ENCODE assay signal across 13 mouse cellular contexts in genomic region chr1:36133041-36133440, GRCm38 (mm10).
DNase-seq lines count a peak whose midpoint lies in the region; ATAC-seq and TF ChIP-seq lines count a peak whose summit lies in the region.
"Had no signal": no experiment of that assay in that cellular context is flagged by ENCODE, and none has a peak within 500 bp of the region (broad histone marks: within the 10 kb centered on the region; RNA-seq: fewer than 3 reads in every experiment).

No protein-coding gene starts in this region.

- ATAC-seq in heart, embryonic 15.5 days (replicated peaks; ENCODE audit: insufficient number of reproducible peaks, insufficient read depth, low FRiP score, low read depth), result no peak
- no peak for ATAC-seq in liver, embryonic 14.5 days (ENCODE audit: insufficient read depth)
- no peak for ATAC-seq in intestine, embryonic 16.5 days
- ATAC-seq: hindbrain, postnatal 0 days had no signal

- H3K27ac ChIP-seq in heart, embryonic 15.5 days, result peak overlapping the region; percentile 35; the same call in 1 of the 2 replicates
- H3K27ac ChIP-seq in liver, embryonic 14.5 days, result peak overlapping the region; percentile 18; the same call in 1 of the 2 replicates
- no peak overlapping the region for H3K27ac ChIP-seq in thymus, adult 2 months (ENCODE audit: control insufficient read depth, insufficient read depth, low read length)
- H3K27ac ChIP-seq in hindbrain, embryonic 10.5 days, result no peak overlapping the region
- H3K27ac ChIP-seq in intestine, embryonic 16.5 days (ENCODE audit: low read length), result no peak overlapping the region
- H3K27ac ChIP-seq: hindbrain, postnatal 0 days; lung, embryonic 15.5 days had no signal

- H3K4me1 ChIP-seq in heart, embryonic 15.5 days (replicated peaks), result peaks cover 37% of the 10 kb centered on the region
- H3K4me1 ChIP-seq in liver, embryonic 14.5 days (replicated peaks; ENCODE audit: control insufficient read depth in 2 of 2, insufficient read depth in 2 of 2, low read length in 1 of 2), result peaks cover 35 to 44% of the 10 kb centered on the region in 2 experiments
- H3K4me1 ChIP-seq in thymus, adult 2 months (replicated peaks; ENCODE audit: control insufficient read depth, insufficient read depth, low read length), result peaks cover 40% of the 10 kb centered on the region
- H3K4me1 ChIP-seq in hindbrain, embryonic 10.5 days (replicated peaks), result peaks cover 8% of the 10 kb centered on the region; the same call in 1 of the 2 replicates
- H3K4me1 ChIP-seq in intestine, embryonic 16.5 days (ENCODE audit: control insufficient read depth, insufficient read depth, low read length), result no peaks in the 10 kb centered on the region; the same call in none of the 2 replicates

- H3K4me3 ChIP-seq in heart, embryonic 15.5 days, result no peak overlapping the region
- no peak overlapping the region for H3K4me3 ChIP-seq in liver, embryonic 14.5 days (ENCODE audit: insufficient read depth in 1 of 2, low read depth in 2 of 2, low read length in 2 of 2)
- H3K4me3 ChIP-seq in thymus, adult 2 months (ENCODE audit: control insufficient read depth, insufficient read depth, low read length), result no peak overlapping the region
- no peak overlapping the region for H3K4me3 ChIP-seq in hindbrain, embryonic 10.5 days
- no peak overlapping the region for H3K4me3 ChIP-seq in intestine, embryonic 16.5 days (ENCODE audit: low read length)
- H3K4me3 ChIP-seq: lung, embryonic 15.5 days had no signal

- WGBS in heart, embryonic 15.5 days, result 63% methylated on average over 8 of the region's 8 CpGs
- WGBS in liver, embryonic 14.5 days (ENCODE audit: insufficient replicate concordance), result 37% methylated on average over 8 of the region's 8 CpGs
- 8% methylated on average over 8 of the region's 8 CpGs for WGBS in thymus, adult 2 months
- WGBS in hindbrain, embryonic 10.5 days, result 82% methylated on average over 8 of the region's 8 CpGs
- WGBS in intestine, embryonic 16.5 days, result 74% methylated on average over 8 of the region's 8 CpGs

- no peak overlapping the region for H3K9ac ChIP-seq in heart, embryonic 15.5 days
- no peak overlapping the region for H3K9ac ChIP-seq in liver, embryonic 14.5 days (replicated peaks)
- H3K9ac ChIP-seq in intestine, embryonic 16.5 days (ENCODE audit: low read depth, low read length), result no peak overlapping the region
- H3K9ac ChIP-seq: lung, embryonic 15.5 days had no signal

- H3K36me3 ChIP-seq in heart, embryonic 15.5 days, result no peaks in the 10 kb centered on the region
- H3K36me3 ChIP-seq in liver, embryonic 14.5 days (replicated peaks; ENCODE audit: control insufficient read depth, insufficient read depth, low read depth), result no peaks in the 10 kb centered on the region
- H3K36me3 ChIP-seq in thymus, adult 2 months (ENCODE audit: control insufficient read depth, insufficient read depth, low read length), result no peaks in the 10 kb centered on the region
- H3K36me3 ChIP-seq in hindbrain, embryonic 10.5 days, result no peaks in the 10 kb centered on the region
- H3K36me3 ChIP-seq in intestine, embryonic 16.5 days (ENCODE audit: control insufficient read depth, insufficient read depth, low read length), result no peaks in the 10 kb centered on the region
- H3K36me3 ChIP-seq: lung, embryonic 15.5 days had no signal

- no peaks in the 10 kb centered on the region for H3K27me3 ChIP-seq in heart, embryonic 15.5 days
- H3K27me3 ChIP-seq in liver, embryonic 14.5 days (ENCODE audit: control insufficient read depth, insufficient read depth, low read length), result no peaks in the 10 kb centered on the region
- no peaks in the 10 kb centered on the region for H3K27me3 ChIP-seq in thymus, adult 2 months (ENCODE audit: control insufficient read depth, insufficient read depth, low read length)
- no peaks in the 10 kb centered on the region for H3K27me3 ChIP-seq in hindbrain, embryonic 10.5 days (ENCODE audit: insufficient read depth, poor library complexity, severe bottlenecking)
- H3K27me3 ChIP-seq in intestine, embryonic 16.5 days (replicated peaks; ENCODE audit: control insufficient read depth, insufficient read depth, low read length), result no peaks in the 10 kb centered on the region
- H3K27me3 ChIP-seq: CH12.LX; lung, embryonic 15.5 days had no signal

- TF ChIP-seq EP300 in liver, embryonic 14.5 days (IDR thresholded peaks at IDR 0.05; ENCODE audit: low read depth), result no peak

- no peak for DNase-seq in heart, postnatal 36 days
- DNase-seq in T-cell, adult 2 months (ENCODE audit: low spot score), result peak; percentile 48
- no peak for DNase-seq in liver, embryonic 14.5 days (ENCODE audit: low read depth in 3 of 3, low spot score in 3 of 3)
- DNase-seq in thymus, adult 2 months, result peak; percentile 55
- DNase-seq in hindbrain, embryonic 10.5 days (ENCODE audit: low spot score), result no peak
- no peak for DNase-seq in left cerebral cortex, postnatal 4 days
- DNase-seq: adrenal gland, adult 2 months had no signal

- TF ChIP-seq CTCF in liver, embryonic 14.5 days (IDR thresholded peaks at IDR 0.05; ENCODE audit: low read depth), result no peak
- TF ChIP-seq CTCF in thymus, adult 2 months (IDR thresholded peaks at IDR 0.05; ENCODE audit: borderline replicate concordance, control insufficient read depth, extremely low read depth, insufficient read depth, low read length, poor library complexity), result no peak

- no peaks in the 10 kb centered on the region for H3K9me3 ChIP-seq in heart, embryonic 15.5 days (replicated peaks)
- H3K9me3 ChIP-seq in liver, embryonic 14.5 days (ENCODE audit: control insufficient read depth, low read length), result no peaks in the 10 kb centered on the region
- no peaks in the 10 kb centered on the region for H3K9me3 ChIP-seq in hindbrain, embryonic 10.5 days
- H3K9me3 ChIP-seq in intestine, embryonic 16.5 days (ENCODE audit: control insufficient read depth, low read length), result no peaks in the 10 kb centered on the region
- H3K9me3 ChIP-seq: lung, embryonic 15.5 days had no signal

- intact Hi-C loops in heart, postnatal 36 days (cut with DNase I), result loop anchor here (10.0 kb wide), 3 partner anchors 198 to 1238 kb away; no protein-coding TSS in a partner anchor
- intact Hi-C loops in left cerebral cortex, postnatal 4 days (cut with DNase I), result loop anchor here (10.0 kb wide), 1 partner anchor 1238 kb away; no protein-coding TSS in a partner anchor

- no peak overlapping the region for H3K4me2 ChIP-seq in heart, embryonic 15.5 days
- no peak overlapping the region for H3K4me2 ChIP-seq in liver, embryonic 14.5 days (ENCODE audit: low read depth)
- H3K4me2 ChIP-seq in intestine, embryonic 16.5 days (ENCODE audit: low read depth, low read length), result no peak overlapping the region
- H3K4me2 ChIP-seq: lung, embryonic 15.5 days; midbrain, embryonic 11.5 days had no signal

- no peak for TF ChIP-seq POLR2A in thymus, adult 2 months (IDR thresholded peaks at IDR 0.05; ENCODE audit: control insufficient read depth, extremely low read depth, insufficient read depth, low read length, poor library complexity)

Comparison
In these comparisons a context has a peak if more than half of its experiments do, and no peak if none do; other contexts are left out.
1. H3K27ac ChIP-seq: peak in heart, embryonic 15.5 days (single experiment) and liver, embryonic 14.5 days (single experiment); none in thymus, adult 2 months (single experiment), hindbrain, embryonic 10.5 days (single experiment) and intestine, embryonic 16.5 days (single experiment).
2. DNase-seq: peak in T-cell, adult 2 months (single experiment) and thymus, adult 2 months (single experiment); none in heart, postnatal 36 days (0 of 2), liver, embryonic 14.5 days (0 of 3), hindbrain, embryonic 10.5 days (single experiment) and left cerebral cortex, postnatal 4 days (single experiment).